Mouse (Mus musculus): Measurements from ENCODE around the gene Car10. TPM values are rescaled to one million over a fixed set of nuclear protein-coding genes. Genes with fewer than 3 reads are reported as not detected.

Gene Car10
- polyA plus RNA-seq, 1 experiment from 2014 or later: 2.0 TPM

GRCm38 (mm10) chr11:93200046-93200445 lies 102.2 kb downstream of the Car10 start:
- no peak for ATAC-seq (ENCODE audit: low read depth)
- Histone ChIP-seq H3K9ac (ENCODE audit: low read depth, low read length) (no peak overlapping the region), H3K4me3 (ENCODE audit: low read depth, low read length) (no peak overlapping the region), H3K4me2 (ENCODE audit: low read depth, low read length) (no peak overlapping the region), H3K9me3 (ENCODE audit: control insufficient read depth, low read length) (no peaks in the 10 kb centered on the region), H3K27ac (replicated peaks; ENCODE audit: low read depth, low read length) (no peak overlapping the region), H3K27me3 (replicated peaks; ENCODE audit: control insufficient read depth, insufficient read depth, low read length) (no peaks in the 10 kb centered on the region), H3K36me3 (ENCODE audit: control insufficient read depth, insufficient read depth, low read length) (no peaks in the 10 kb centered on the region), H3K4me1 (ENCODE audit: control insufficient read depth, insufficient read depth, low read length) (no peaks in the 10 kb centered on the region)
- no peak for DNase-seq (ENCODE audit: low spot score)
- 85% methylated on average over 3 of the region's 3 CpGs for WGBS

GRCm38 (mm10) chr11:93217457-93217856 lies 119.6 kb downstream of the Car10 start:
- H3K36me3 ChIP-seq (ENCODE audit: control insufficient read depth, insufficient read depth, low read length): no peaks in the 10 kb centered on the region
- DNase-seq (ENCODE audit: low spot score): no peak
- H3K27me3 ChIP-seq (replicated peaks; ENCODE audit: control insufficient read depth, insufficient read depth, low read length): no peaks in the 10 kb centered on the region
- no peaks in the 10 kb centered on the region for H3K9me3 ChIP-seq (ENCODE audit: control insufficient read depth, low read length)
- H3K4me2 ChIP-seq (ENCODE audit: low read depth, low read length): no peak overlapping the region
- no peak for ATAC-seq (ENCODE audit: low read depth)
- no peak overlapping the region for H3K27ac ChIP-seq (replicated peaks; ENCODE audit: low read depth, low read length)
- H3K4me1 ChIP-seq (ENCODE audit: control insufficient read depth, insufficient read depth, low read length): no peaks in the 10 kb centered on the region
- H3K9ac ChIP-seq (ENCODE audit: low read depth, low read length): no peak overlapping the region
- no peak overlapping the region for H3K4me3 ChIP-seq (ENCODE audit: low read depth, low read length)

- no peak for DNase-seq (ENCODE audit: low spot score)
- Histone ChIP-seq H3K27me3 (replicated peaks; ENCODE audit: control insufficient read depth, insufficient read depth, low read length) (no peaks in the 10 kb centered on the region), H3K36me3 (ENCODE audit: control insufficient read depth, insufficient read depth, low read length) (no peaks in the 10 kb centered on the region), H3K9me3 (ENCODE audit: control insufficient read depth, low read length) (no peaks in the 10 kb centered on the region), H3K27ac (replicated peaks; ENCODE audit: low read depth, low read length) (no peak overlapping the region), H3K9ac (ENCODE audit: low read depth, low read length) (no peak overlapping the region), H3K4me2 (ENCODE audit: low read depth, low read length) (no peak overlapping the region), H3K4me3 (ENCODE audit: low read depth, low read length) (no peak overlapping the region), H3K4me1 (ENCODE audit: control insufficient read depth, insufficient read depth, low read length) (no peaks in the 10 kb centered on the region)
- no peak for ATAC-seq (ENCODE audit: low read depth)
Observed at GRCm38 (mm10) chr11:93230057-93230456, 132.2 kb downstream of the Car10 start.

- Histone ChIP-seq H3K4me1 (ENCODE audit: control insufficient read depth, insufficient read depth, low read length) (no peaks in the 10 kb centered on the region), H3K27me3 (replicated peaks; ENCODE audit: control insufficient read depth, insufficient read depth, low read length) (no peaks in the 10 kb centered on the region), H3K27ac (replicated peaks; ENCODE audit: low read depth, low read length) (no peak overlapping the region), H3K9me3 (ENCODE audit: control insufficient read depth, low read length) (no peaks in the 10 kb centered on the region), H3K4me2 (ENCODE audit: low read depth, low read length) (no peak overlapping the region), H3K36me3 (ENCODE audit: control insufficient read depth, insufficient read depth, low read length) (no peaks in the 10 kb centered on the region), H3K4me3 (ENCODE audit: low read depth, low read length) (no peak overlapping the region), H3K9ac (ENCODE audit: low read depth, low read length) (no peak overlapping the region)
- 81% methylated on average over 6 of the region's 6 CpGs for WGBS
- no peak for DNase-seq (ENCODE audit: low spot score)
- ATAC-seq (ENCODE audit: low read depth): no peak
Observed at GRCm38 (mm10) chr11:93249771-93250265, 152.0 kb downstream of the Car10 start.

GRCm38 (mm10) chr11:93251766-93252165 lies 153.9 kb downstream of the Car10 start:
- H3K36me3 ChIP-seq (ENCODE audit: control insufficient read depth, insufficient read depth, low read length): no peaks in the 10 kb centered on the region
- ATAC-seq (ENCODE audit: low read depth) (no peak), DNase-seq (ENCODE audit: low spot score) (no peak)
- no peak overlapping the region for H3K27ac ChIP-seq (replicated peaks; ENCODE audit: low read depth, low read length)
- no peak overlapping the region for H3K4me3 ChIP-seq (ENCODE audit: low read depth, low read length)
- H3K27me3 ChIP-seq (replicated peaks; ENCODE audit: control insufficient read depth, insufficient read depth, low read length): no peaks in the 10 kb centered on the region
- WGBS: 70% methylated on average over 5 of the region's 5 CpGs
- no peaks in the 10 kb centered on the region for H3K4me1 ChIP-seq (ENCODE audit: control insufficient read depth, insufficient read depth, low read length)
- no peak overlapping the region for H3K9ac ChIP-seq (ENCODE audit: low read depth, low read length)
- H3K4me2 ChIP-seq (ENCODE audit: low read depth, low read length): no peak overlapping the region
- H3K9me3 ChIP-seq (ENCODE audit: control insufficient read depth, low read length): no peaks in the 10 kb centered on the region

GRCm38 (mm10) chr11:93263979-93264378 lies 166.2 kb downstream of the Car10 start:
- H3K27me3 ChIP-seq (replicated peaks; ENCODE audit: control insufficient read depth, insufficient read depth, low read length): no peaks in the 10 kb centered on the region
- DNase-seq (ENCODE audit: low spot score) (no peak), ATAC-seq (ENCODE audit: low read depth) (no peak)
- no peak overlapping the region for H3K4me2 ChIP-seq (ENCODE audit: low read depth, low read length)
- WGBS: 55% methylated on average over 3 of the region's 3 CpGs
- H3K9me3 ChIP-seq (ENCODE audit: control insufficient read depth, low read length): no peaks in the 10 kb centered on the region
- H3K36me3 ChIP-seq (ENCODE audit: control insufficient read depth, insufficient read depth, low read length): no peaks in the 10 kb centered on the region
- no peak overlapping the region for H3K27ac ChIP-seq (replicated peaks; ENCODE audit: low read depth, low read length)
- no peak overlapping the region for H3K4me3 ChIP-seq (ENCODE audit: low read depth, low read length)
- H3K9ac ChIP-seq (ENCODE audit: low read depth, low read length): no peak overlapping the region
- no peaks in the 10 kb centered on the region for H3K4me1 ChIP-seq (ENCODE audit: control insufficient read depth, insufficient read depth, low read length)

GRCm38 (mm10) chr11:93272016-93272415 lies 174.2 kb downstream of the Car10 start:
- DNase-seq (ENCODE audit: low spot score): no peak
- WGBS: 76% methylated on average over 6 of the region's 6 CpGs

GRCm38 (mm10) chr11:93273906-93274305 lies 176.1 kb downstream of the Car10 start:
- no peaks in the 10 kb centered on the region for H3K4me1 ChIP-seq (ENCODE audit: control insufficient read depth, insufficient read depth, low read length)
- H3K27me3 ChIP-seq (replicated peaks; ENCODE audit: control insufficient read depth, insufficient read depth, low read length): no peaks in the 10 kb centered on the region
- 43% methylated on average over 6 of the region's 6 CpGs for WGBS
- H3K4me3 ChIP-seq (ENCODE audit: low read depth, low read length): no peak overlapping the region
- H3K27ac ChIP-seq (replicated peaks; ENCODE audit: low read depth, low read length): no peak overlapping the region
- H3K9ac ChIP-seq (ENCODE audit: low read depth, low read length): no peak overlapping the region
- DNase-seq (ENCODE audit: low spot score): peak; percentile 52
- no peak overlapping the region for H3K4me2 ChIP-seq (ENCODE audit: low read depth, low read length)
- H3K9me3 ChIP-seq (ENCODE audit: control insufficient read depth, low read length): no peaks in the 10 kb centered on the region
- no peaks in the 10 kb centered on the region for H3K36me3 ChIP-seq (ENCODE audit: control insufficient read depth, insufficient read depth, low read length)
- no peak for ATAC-seq (ENCODE audit: low read depth)

More at GRCm38 (mm10) chr11:93272016-93272415, 174.2 kb downstream of the Car10 start:
- H3K4me2 ChIP-seq (ENCODE audit: low read depth, low read length): no peak overlapping the region
- ATAC-seq (ENCODE audit: low read depth): no peak
- no peaks in the 10 kb centered on the region for H3K27me3 ChIP-seq (replicated peaks; ENCODE audit: control insufficient read depth, insufficient read depth, low read length)
- H3K4me3 ChIP-seq (ENCODE audit: low read depth, low read length): no peak overlapping the region
- H3K36me3 ChIP-seq (ENCODE audit: control insufficient read depth, insufficient read depth, low read length): no peaks in the 10 kb centered on the region
- no peak overlapping the region for H3K9ac ChIP-seq (ENCODE audit: low read depth, low read length)
- no peaks in the 10 kb centered on the region for H3K9me3 ChIP-seq (ENCODE audit: control insufficient read depth, low read length)
- H3K27ac ChIP-seq (replicated peaks; ENCODE audit: low read depth, low read length): no peak overlapping the region
- no peaks in the 10 kb centered on the region for H3K4me1 ChIP-seq (ENCODE audit: control insufficient read depth, insufficient read depth, low read length)

GRCm38 (mm10) chr11:93293661-93294060 lies 195.8 kb downstream of the Car10 start:
- no peak for ATAC-seq (ENCODE audit: low read depth)
- Histone ChIP-seq H3K27me3 (replicated peaks; ENCODE audit: control insufficient read depth, insufficient read depth, low read length) (no peaks in the 10 kb centered on the region), H3K4me3 (ENCODE audit: low read depth, low read length) (no peak overlapping the region)

More at GRCm38 (mm10) chr11:93293661-93294060, 195.8 kb downstream of the Car10 start:
- DNase-seq (ENCODE audit: low spot score): no peak
- H3K9ac ChIP-seq (ENCODE audit: low read depth, low read length): no peak overlapping the region
- WGBS: 80% methylated on average over 1 of the region's 1 CpGs
- no peaks in the 10 kb centered on the region for H3K9me3 ChIP-seq (ENCODE audit: control insufficient read depth, low read length)
- H3K27ac ChIP-seq (replicated peaks; ENCODE audit: low read depth, low read length): no peak overlapping the region
- no peaks in the 10 kb centered on the region for H3K4me1 ChIP-seq (ENCODE audit: control insufficient read depth, insufficient read depth, low read length)
- H3K4me2 ChIP-seq (ENCODE audit: low read depth, low read length): no peak overlapping the region
- H3K36me3 ChIP-seq (ENCODE audit: control insufficient read depth, insufficient read depth, low read length): no peaks in the 10 kb centered on the region
